Mouse (Mus musculus) intestine, embryonic 14.5 days (tissue): ENCODE data around the gene Rin2. TPM values are rescaled to one million over a fixed set of nuclear protein-coding genes. Genes with fewer than 3 reads are reported as not detected.

Experiments used
- ATAC-seq: fragments of 200-750 bp; cut with Nextera tagmentation; replicated peaks from 2 replicates; pipeline ENCODE4 v1.8.0; 2017; ENCODE audit warnings: low read depth, moderate number of reproducible peaks, moderate TSS enrichment, moderate library complexity; ENCODE audit not compliant: low FRiP score, low TSS enrichment
- DNase-seq: peaks from one replicate; pipeline ENCODE4 v3.0.0-alpha.2; 2018; ENCODE audit warnings: low spot score
- H3K27ac ChIP-seq: fragments of 300-500 bp; sonication (generic); 2 replicates; pipeline ENCODE4 v1.5.1; 2014; ENCODE audit warnings: low read depth, mild to moderate bottlenecking, control low read depth
- H3K27me3 ChIP-seq: fragments of 300-500 bp; sonication (generic); replicated peaks from 2 replicates; pipeline ENCODE4 v1.6.1; 2014; ENCODE audit warnings: low read length, control low read depth; ENCODE audit not compliant: control insufficient read depth, insufficient read depth
- H3K36me3 ChIP-seq: fragments of 300-500 bp; sonication (generic); 2 replicates; pipeline ENCODE4 v1.6.1; 2014; ENCODE audit warnings: low read length, control low read depth; ENCODE audit not compliant: control insufficient read depth, insufficient read depth
- H3K4me1 ChIP-seq: fragments of 300-500 bp; sonication (generic); replicated peaks from 2 replicates; pipeline ENCODE4 v1.6.1; 2014; ENCODE audit warnings: low read length, control low read depth, mixed read lengths; ENCODE audit not compliant: control insufficient read depth, insufficient read depth
- H3K4me2 ChIP-seq: fragments of 300-500 bp; sonication (generic); 2 replicates; pipeline ENCODE4 v1.6.1; 2014; ENCODE audit warnings: low read length
- H3K4me3 ChIP-seq: fragments of 300-500 bp; sonication (generic); 2 replicates; pipeline ENCODE4 v1.5.1; 2014; ENCODE audit warnings: low read depth, low read length, control low read depth, mixed read lengths
- H3K9ac ChIP-seq: fragments of 300-500 bp; sonication (generic); 2 replicates; pipeline ENCODE4 v1.6.1; 2014; ENCODE audit warnings: mild to moderate bottlenecking, low read length
- H3K9me3 ChIP-seq: fragments of 300-500 bp; sonication (generic); 2 replicates; pipeline ENCODE4 v1.6.1; 2016; ENCODE audit warnings: low read length, control low read depth; ENCODE audit not compliant: control insufficient read depth
- WGBS: fragments of 180-500 bp; shearing (Covaris S2); extraction: QIAGEN DNeasy Blood & Tissue Kit; methylation state at CpG from one replicate; pipeline ENCODE4 v1.1.7; 2014; 5-methylcytosine and 5-hydroxymethylcytosine counted together
- polyA plus RNA-seq: library from polyadenylated mRNA; unstranded; fragments of >200 nt; fragmentation: Nextera tagmentation; extraction: Ambion mirVana; gene quantifications from 2 replicates; pipeline ENCODE4 v1.2.1, GENCODE M21; 2014

Rin2 gene
- polyA plus RNA-seq, 1 experiment from 2014 or later = 25.0 TPM

DNA sequence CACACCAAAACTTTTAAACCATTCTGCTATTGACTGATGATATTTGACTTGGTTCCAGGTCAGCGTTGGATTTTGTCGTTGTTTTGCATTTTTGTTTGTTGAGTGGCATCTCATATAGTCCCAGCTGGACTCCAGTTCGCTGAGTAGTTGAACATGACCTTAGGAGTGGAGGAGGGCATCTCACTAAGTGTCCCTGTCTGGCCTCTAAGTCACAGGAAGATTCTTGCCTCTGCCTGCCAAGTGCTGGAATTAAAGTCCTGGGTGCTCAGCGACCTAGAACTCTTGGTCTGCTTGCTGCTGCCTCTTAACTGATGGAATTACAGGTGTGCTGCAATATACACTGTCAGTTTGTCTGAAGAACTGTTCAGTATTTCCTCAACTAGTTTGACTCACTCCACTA is 154.2 kb downstream of the Rin2 start:
- Histone ChIP-seq H3K27ac (no peak overlapping the region), H3K4me2 (no peak overlapping the region), H3K4me1 (peaks cover 18% of the 10 kb centered on the region), H3K4me3 (no peak overlapping the region), H3K27me3 (no peaks in the 10 kb centered on the region), H3K9ac (no peak overlapping the region), H3K36me3 (no peaks in the 10 kb centered on the region), H3K9me3 (no peaks in the 10 kb centered on the region)
- no peak for ATAC-seq
- 88% methylated on average over 4 of the region's 4 CpGs for WGBS
- no peak for DNase-seq

DNA sequence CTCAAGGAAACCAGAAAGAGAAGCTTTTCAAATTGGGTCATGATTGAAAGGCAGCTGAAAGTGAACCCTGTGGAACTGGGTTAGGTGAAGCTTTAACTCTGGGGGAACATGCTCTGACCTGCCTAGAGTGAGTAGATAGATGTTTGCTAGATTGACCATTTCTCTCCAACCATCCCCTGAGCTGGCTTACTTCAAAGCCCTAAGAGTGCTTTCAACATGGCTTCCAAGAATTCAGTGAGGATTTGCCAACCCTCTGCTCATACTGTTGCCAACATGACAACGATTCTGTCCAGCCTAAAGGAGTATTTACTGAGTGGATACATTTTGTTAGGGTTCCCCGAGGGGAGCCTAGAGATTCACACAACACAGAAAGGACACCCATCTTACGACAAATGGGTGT is 155.4 kb downstream of the Rin2 start:
- H3K9ac ChIP-seq = no peak overlapping the region
- H3K9me3 ChIP-seq = no peaks in the 10 kb centered on the region
- WGBS = 81% methylated on average over 3 of the region's 3 CpGs
- ATAC-seq = no peak
- no peak overlapping the region for H3K4me3 ChIP-seq
- no peaks in the 10 kb centered on the region for H3K27me3 ChIP-seq
- peaks cover 18% of the 10 kb centered on the region for H3K4me1 ChIP-seq
- H3K27ac ChIP-seq = no peak overlapping the region
- no peak for DNase-seq
- H3K4me2 ChIP-seq = no peak overlapping the region
- no peaks in the 10 kb centered on the region for H3K36me3 ChIP-seq

DNA sequence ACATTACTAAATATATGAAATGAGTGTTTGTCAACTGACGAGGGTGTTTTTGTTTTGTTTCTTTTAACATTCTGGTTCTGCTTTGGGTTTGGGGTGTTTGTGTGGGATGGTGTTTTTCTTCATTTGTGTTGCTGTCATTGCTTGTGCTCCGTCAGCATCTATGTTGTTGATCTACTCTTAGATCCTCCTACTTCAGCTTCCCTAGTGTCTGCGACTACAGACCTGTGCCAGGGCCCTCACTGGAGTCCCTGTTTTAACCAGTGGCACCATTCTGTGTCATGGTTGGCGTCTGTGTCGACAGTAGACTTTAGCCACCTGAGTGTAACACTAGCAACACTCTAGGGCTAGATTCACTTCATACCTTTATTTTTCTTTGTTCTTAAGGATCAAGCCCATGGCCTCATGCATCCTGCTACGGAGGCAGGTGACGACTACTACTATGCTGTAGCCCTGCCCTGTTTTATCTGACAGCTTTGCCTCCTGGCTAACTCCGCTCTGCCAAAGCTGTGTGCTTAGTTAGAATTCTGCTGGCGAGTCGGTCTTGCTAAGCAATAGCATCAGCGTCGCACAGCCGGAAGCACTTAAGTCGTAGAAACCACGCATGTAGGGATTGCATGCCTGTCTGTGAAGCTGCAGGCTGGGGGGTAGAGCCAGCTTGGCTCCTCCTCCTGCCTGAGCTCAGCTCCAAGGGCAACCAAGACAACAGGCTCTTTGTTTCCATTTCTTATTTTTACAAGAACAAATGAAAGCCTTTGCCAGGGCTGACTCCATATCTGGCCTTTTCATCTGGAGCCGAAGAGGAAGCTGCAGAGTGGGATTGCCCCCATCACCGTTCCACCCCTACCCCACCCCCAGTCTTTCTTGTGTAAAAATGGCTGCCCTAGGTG is 157.2 kb downstream of the Rin2 start:
- Histone ChIP-seq H3K9me3 (no peaks in the 10 kb centered on the region), H3K9ac (no peak overlapping the region), H3K27me3 (no peaks in the 10 kb centered on the region), H3K4me3 (no peak overlapping the region), H3K36me3 (no peaks in the 10 kb centered on the region), H3K4me2 (peak overlapping the region; percentile 30), H3K4me1 (peaks cover 18% of the 10 kb centered on the region), H3K27ac (peak overlapping the region; percentile 71)
- DNase-seq = peak; percentile 60
- peak; percentile 84 for ATAC-seq
- WGBS = 51% methylated on average over 17 of the region's 17 CpGs

DNA sequence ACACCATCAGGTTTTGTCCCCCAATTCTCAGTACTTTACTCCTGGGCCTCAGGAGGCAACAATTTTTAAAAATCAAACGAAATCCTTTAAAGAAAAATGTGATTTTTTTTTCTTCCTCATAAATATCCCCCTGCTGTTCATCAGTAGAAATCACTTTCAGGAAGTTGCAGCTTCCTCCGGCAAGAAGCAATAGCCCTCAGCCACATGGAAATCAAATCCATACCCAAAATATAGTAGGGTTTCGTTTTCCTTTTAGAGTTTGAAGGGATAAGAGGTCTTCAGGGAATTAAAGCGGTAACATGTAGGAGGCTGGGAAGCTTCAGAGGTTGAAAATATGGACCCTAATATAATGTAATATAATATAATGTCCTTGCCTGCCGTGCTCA is 157.8 kb downstream of the Rin2 start:
- ATAC-seq (no peak), DNase-seq (no peak)
- Histone ChIP-seq H3K36me3 (no peaks in the 10 kb centered on the region), H3K27me3 (no peaks in the 10 kb centered on the region), H3K4me1 (peaks cover 18% of the 10 kb centered on the region), H3K9ac (no peak overlapping the region), H3K9me3 (no peaks in the 10 kb centered on the region), H3K27ac (peak overlapping the region; percentile 71), H3K4me3 (no peak overlapping the region), H3K4me2 (peak overlapping the region; percentile 30; the same call in 1 of the 2 replicates)
- WGBS = 63% methylated on average over 5 of the region's 5 CpGs

DNA sequence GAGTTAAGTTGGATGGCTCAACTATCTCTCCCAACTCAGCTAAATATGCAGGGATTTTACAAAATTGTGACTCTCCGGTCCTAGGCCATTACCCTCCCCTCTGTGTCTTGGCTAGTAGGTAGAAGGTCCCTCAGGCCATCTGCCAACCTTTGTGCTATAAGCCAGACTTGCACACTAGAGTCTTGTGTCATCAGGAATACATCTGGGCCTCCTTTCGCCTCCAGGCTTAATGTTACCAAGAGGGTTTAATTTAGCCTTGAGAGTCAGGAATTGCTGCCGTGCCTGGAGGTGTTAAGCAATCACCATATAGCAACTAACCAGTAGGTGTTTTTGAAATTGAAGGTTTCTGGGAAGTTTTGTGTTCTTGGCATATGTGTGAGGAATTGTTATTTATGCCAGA is 158.3 kb downstream of the Rin2 start:
- Histone ChIP-seq H3K36me3 (no peaks in the 10 kb centered on the region), H3K4me3 (no peak overlapping the region), H3K27ac (peak overlapping the region; percentile 71), H3K9me3 (no peaks in the 10 kb centered on the region), H3K4me2 (no peak overlapping the region), H3K27me3 (no peaks in the 10 kb centered on the region), H3K4me1 (peaks cover 18% of the 10 kb centered on the region), H3K9ac (no peak overlapping the region)
- WGBS = 91% methylated on average over 3 of the region's 3 CpGs
- ATAC-seq (no peak), DNase-seq (no peak)

DNA sequence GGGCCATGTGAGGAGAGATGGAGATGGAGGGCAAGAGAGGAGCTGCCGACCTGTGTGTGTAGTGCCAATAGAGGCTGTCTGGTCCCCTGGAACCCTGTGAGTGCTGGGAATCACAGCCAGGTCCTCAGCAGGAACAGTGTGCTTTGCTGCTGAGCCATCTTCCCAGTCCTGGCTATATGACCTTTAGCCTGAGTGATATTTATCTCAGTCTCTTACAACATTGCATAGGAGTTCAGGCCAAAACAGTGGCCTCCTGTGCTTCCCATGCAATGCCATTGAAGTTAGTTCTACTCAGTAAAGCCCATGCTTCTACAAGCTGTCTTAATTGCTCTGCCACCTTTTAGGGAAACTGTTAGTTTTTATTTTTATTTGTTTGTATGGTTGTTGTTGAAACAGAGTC is 160.9 kb downstream of the Rin2 start:
- H3K9ac ChIP-seq = no peak overlapping the region
- H3K27ac ChIP-seq = no peak overlapping the region
- no peaks in the 10 kb centered on the region for H3K36me3 ChIP-seq
- no peak overlapping the region for H3K4me2 ChIP-seq
- H3K4me1 ChIP-seq = peaks cover 18% of the 10 kb centered on the region
- DNase-seq = no peak
- H3K27me3 ChIP-seq = no peaks in the 10 kb centered on the region
- ATAC-seq = no peak
- no peaks in the 10 kb centered on the region for H3K9me3 ChIP-seq
- 55% methylated on average over 1 of the region's 1 CpGs for WGBS
- no peak overlapping the region for H3K4me3 ChIP-seq

DNA sequence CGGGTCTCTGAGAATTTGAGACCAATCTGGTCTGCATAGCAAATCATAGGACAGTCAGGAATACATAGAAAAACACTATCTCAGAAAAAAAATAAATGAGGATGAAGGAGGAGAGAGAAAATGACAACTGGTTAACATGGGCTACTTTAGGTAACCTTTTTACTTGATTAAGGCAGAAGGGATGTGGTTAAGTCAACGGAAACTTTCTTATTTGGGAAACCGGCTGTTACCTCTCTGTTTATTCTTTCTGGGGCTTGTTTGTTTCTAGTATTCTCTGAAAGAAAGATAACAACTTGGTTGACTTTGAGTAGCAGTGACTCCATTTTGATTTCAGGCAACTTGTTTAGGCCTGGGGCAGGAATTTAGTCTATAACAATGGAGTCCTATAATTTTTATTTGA is 163.7 kb downstream of the Rin2 start:
- H3K4me2 ChIP-seq = no peak overlapping the region
- 73% methylated on average over 3 of the region's 3 CpGs for WGBS
- H3K4me1 ChIP-seq = no peaks in the 10 kb centered on the region
- DNase-seq (no peak), ATAC-seq (no peak)
- no peak overlapping the region for H3K27ac ChIP-seq
- no peak overlapping the region for H3K9ac ChIP-seq
- no peaks in the 10 kb centered on the region for H3K27me3 ChIP-seq
- H3K9me3 ChIP-seq = no peaks in the 10 kb centered on the region
- no peak overlapping the region for H3K4me3 ChIP-seq
- no peaks in the 10 kb centered on the region for H3K36me3 ChIP-seq

DNA sequence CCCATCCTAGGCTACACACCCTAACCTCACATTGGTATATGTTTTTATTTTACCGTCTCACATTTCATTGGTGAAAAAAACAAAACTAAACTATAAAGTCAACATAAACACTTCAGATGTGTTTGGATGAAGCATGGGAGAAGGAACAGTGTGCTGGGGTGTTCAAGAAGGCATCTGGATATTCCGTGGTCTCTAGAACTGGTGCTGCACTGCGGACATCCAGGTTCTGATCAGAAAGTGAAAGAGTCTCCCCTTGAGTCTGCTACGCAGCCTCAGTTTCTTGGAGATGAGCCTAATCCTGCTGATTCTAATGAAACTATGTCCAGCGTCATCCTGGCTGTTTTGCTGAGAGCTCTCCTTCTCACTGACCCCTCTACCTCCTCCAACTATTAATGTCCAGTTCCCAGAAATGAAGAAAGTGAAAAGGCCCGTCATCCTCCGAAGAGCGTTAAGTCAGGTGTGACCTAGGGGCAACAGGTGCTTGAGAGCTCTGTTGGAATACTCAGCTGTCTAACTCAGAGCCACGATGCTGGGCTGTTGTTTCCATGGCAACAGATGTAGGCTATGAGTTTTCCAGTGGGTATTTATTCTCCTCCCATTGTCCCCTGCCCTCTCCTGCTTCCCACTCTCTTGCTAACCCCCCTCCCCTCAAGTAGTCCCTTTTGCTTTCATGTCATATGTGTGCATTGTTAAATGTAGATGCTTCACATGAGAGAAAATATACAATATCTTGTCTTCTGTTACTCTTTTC is 164.7 kb downstream of the Rin2 start:
- no peaks in the 10 kb centered on the region for H3K4me1 ChIP-seq
- ATAC-seq = no peak
- no peaks in the 10 kb centered on the region for H3K36me3 ChIP-seq
- H3K9ac ChIP-seq = no peak overlapping the region
- WGBS = 84% methylated on average over 9 of the region's 9 CpGs
- no peak overlapping the region for H3K27ac ChIP-seq
- H3K4me2 ChIP-seq = no peak overlapping the region
- H3K27me3 ChIP-seq = no peaks in the 10 kb centered on the region
- no peak overlapping the region for H3K4me3 ChIP-seq
- DNase-seq = no peak
- H3K9me3 ChIP-seq = no peaks in the 10 kb centered on the region
